Mouse (Mus musculus): ENCODE data around the gene Rere. TPM values are rescaled to one million over a fixed set of nuclear protein-coding genes. Genes with fewer than 3 reads are reported as not detected.

Gene Rere
- total and polyA plus RNA-seq, 3 experiments, result 3.1 to 36.5 (median 8.7) TPM

- TF ChIP-seq ZNF384 (IDR thresholded peaks at IDR 0.05; ENCODE audit: low read depth, low read length) (no peak), SIN3A (IDR thresholded peaks at IDR 0.05; ENCODE audit: low read length) (no peak), KAT2A (IDR thresholded peaks at IDR 0.05; ENCODE audit: insufficient replicate concordance, low read length) (no peak), MAFK (IDR thresholded peaks at IDR 0.05; ENCODE audit: insufficient replicate concordance, low read length) (no peak)
- DNase-seq (ENCODE audit: extremely low read depth), result no peak
- Histone ChIP-seq H3K4me1 (ENCODE audit: control insufficient read depth in 1 of 2, insufficient read depth in 2 of 2) (no peaks in the 10 kb centered on the region), H3K9ac (ENCODE audit: insufficient read depth, low read depth) (no peak overlapping the region), H3K27me3 (replicated peaks) (no peaks in the 10 kb centered on the region), H3K4me2 (ENCODE audit: insufficient read depth, low read depth, poor library complexity, severe bottlenecking) (no peak overlapping the region), H3K36me3 (replicated peaks in 1 of 2; ENCODE audit: control insufficient read depth in 1 of 2, insufficient read depth in 1 of 2, low read length in 1 of 2) (peaks cover 72 to 88% of the 10 kb centered on the region in 2 experiments), H3K27ac (ENCODE audit: insufficient read depth, low read depth) (no peak overlapping the region), H3K79me2 (replicated peaks; ENCODE audit: control insufficient read depth, extremely low read depth, insufficient read depth, poor library complexity, severe bottlenecking) (no peaks in the 10 kb centered on the region), H3K4me3 (replicated peaks in 1 of 3; ENCODE audit: low read depth in 2 of 3, low read length in 2 of 3, poor library complexity in 1 of 3) (no peak overlapping the region), H3K9me3 (replicated peaks; ENCODE audit: low read length) (no peaks in the 10 kb centered on the region)
- dilution Hi-C loops (cut with MboI; ENCODE audit: extremely low pct_ligation_motif_present, extremely low pct_unique_long_range_greater_than_20kb, low sequenced_read_pairs), result no loop called here
- in situ Hi-C loops (cut with MboI; ENCODE audit: low pct_ligation_motif_present, low pct_unique_long_range_greater_than_20kb, low sequenced_read_pairs), result no loop called here
These were observed 335.4 kb downstream of the Rere start for GRCm38 (mm10) chr4:150616841-150617240.

GRCm38 (mm10) chr4:150619011-150619410 lies 337.6 kb downstream of the Rere start:
- Histone ChIP-seq H3K4me1 (ENCODE audit: control insufficient read depth in 1 of 2, insufficient read depth in 2 of 2) (no peaks in the 10 kb centered on the region), H3K4me2 (ENCODE audit: insufficient read depth, low read depth, poor library complexity, severe bottlenecking) (no peak overlapping the region), H3K79me2 (replicated peaks; ENCODE audit: control insufficient read depth, extremely low read depth, insufficient read depth, poor library complexity, severe bottlenecking) (no peaks in the 10 kb centered on the region), H3K4me3 (replicated peaks in 1 of 3; ENCODE audit: low read depth in 2 of 3, low read length in 2 of 3, poor library complexity in 1 of 3) (no peak overlapping the region), H3K27ac (ENCODE audit: insufficient read depth, low read depth) (no peak overlapping the region), H3K9ac (ENCODE audit: insufficient read depth, low read depth) (no peak overlapping the region), H3K36me3 (replicated peaks in 1 of 2; ENCODE audit: control insufficient read depth in 1 of 2, insufficient read depth in 1 of 2, low read length in 1 of 2) (peaks cover 57 to 84% of the 10 kb centered on the region in 2 experiments), H3K27me3 (replicated peaks) (no peaks in the 10 kb centered on the region), H3K9me3 (replicated peaks; ENCODE audit: low read length) (no peaks in the 10 kb centered on the region)
- in situ Hi-C loops (cut with MboI; ENCODE audit: low pct_ligation_motif_present, low pct_unique_long_range_greater_than_20kb, low sequenced_read_pairs), result no loop called here
- DNase-seq (ENCODE audit: extremely low read depth), result no peak
- dilution Hi-C loops (cut with MboI; ENCODE audit: extremely low pct_ligation_motif_present, extremely low pct_unique_long_range_greater_than_20kb, low sequenced_read_pairs), result no loop called here
- TF ChIP-seq TCF12 (IDR thresholded peaks at IDR 0.05; ENCODE audit: low read depth, low read length), result no peak
- TF ChIP-seq TBP (conservative IDR thresholded peaks at IDR 0.05; ENCODE audit: low read depth, low read length), result no peak
- TF ChIP-seq PAX5 (IDR thresholded peaks at IDR 0.05; ENCODE audit: low read length), result no peak
- TF ChIP-seq JUND (conservative IDR thresholded peaks at IDR 0.05; ENCODE audit: low read depth, low read length), result no peak
- no peak for TF ChIP-seq JUN (IDR thresholded peaks at IDR 0.05; ENCODE audit: insufficient read depth, low read depth, low read length)
- no peak for TF ChIP-seq CTCF (conservative IDR thresholded peaks at IDR 0.05 in 1 of 2, IDR thresholded peaks at IDR 0.05 in 1 of 2; ENCODE audit: low read depth in 2 of 2, low read length in 2 of 2)
- no peak for TF ChIP-seq GABPA (IDR thresholded peaks at IDR 0.05; ENCODE audit: insufficient replicate concordance, low read depth, low read length)
- no peak for TF ChIP-seq ELF1 (IDR thresholded peaks at IDR 0.05; ENCODE audit: low read depth, low read length)
- no peak for TF ChIP-seq USF2 (conservative IDR thresholded peaks at IDR 0.05; ENCODE audit: low read depth, low read length)
- TF ChIP-seq KAT2A (IDR thresholded peaks at IDR 0.05; ENCODE audit: insufficient replicate concordance, low read length), result no peak
- no peak for TF ChIP-seq ZC3H11A (IDR thresholded peaks at IDR 0.05; ENCODE audit: low read depth, low read length)
- TF ChIP-seq MAX (IDR thresholded peaks at IDR 0.05; ENCODE audit: low read length), result no peak
- no peak for TF ChIP-seq MEF2A (IDR thresholded peaks at IDR 0.05; ENCODE audit: borderline replicate concordance, low read depth, low read length)
- TF ChIP-seq MAFK (IDR thresholded peaks at IDR 0.05; ENCODE audit: insufficient replicate concordance, low read length), result no peak
- TF ChIP-seq NELFE (IDR thresholded peaks at IDR 0.05; ENCODE audit: low read depth, low read length), result no peak
- no peak for TF ChIP-seq IRF4 (IDR thresholded peaks at IDR 0.05; ENCODE audit: low read depth, low read length)
- no peak for TF ChIP-seq ZNF384 (IDR thresholded peaks at IDR 0.05; ENCODE audit: low read depth, low read length)
- no peak for TF ChIP-seq POLR2AphosphoS2 (IDR thresholded peaks at IDR 0.05; ENCODE audit: low read depth, low read length)

Measured in CH12.LX (cell line).